Mouse (Mus musculus): ENCODE measurements at regions not wholly inside any gene's neighbourhood (a gene's known extent, or its start where the extent isn't known, plus 50 kb on each side); places are given as distances from the start of the nearest gene placed in this dataset.

DNA sequence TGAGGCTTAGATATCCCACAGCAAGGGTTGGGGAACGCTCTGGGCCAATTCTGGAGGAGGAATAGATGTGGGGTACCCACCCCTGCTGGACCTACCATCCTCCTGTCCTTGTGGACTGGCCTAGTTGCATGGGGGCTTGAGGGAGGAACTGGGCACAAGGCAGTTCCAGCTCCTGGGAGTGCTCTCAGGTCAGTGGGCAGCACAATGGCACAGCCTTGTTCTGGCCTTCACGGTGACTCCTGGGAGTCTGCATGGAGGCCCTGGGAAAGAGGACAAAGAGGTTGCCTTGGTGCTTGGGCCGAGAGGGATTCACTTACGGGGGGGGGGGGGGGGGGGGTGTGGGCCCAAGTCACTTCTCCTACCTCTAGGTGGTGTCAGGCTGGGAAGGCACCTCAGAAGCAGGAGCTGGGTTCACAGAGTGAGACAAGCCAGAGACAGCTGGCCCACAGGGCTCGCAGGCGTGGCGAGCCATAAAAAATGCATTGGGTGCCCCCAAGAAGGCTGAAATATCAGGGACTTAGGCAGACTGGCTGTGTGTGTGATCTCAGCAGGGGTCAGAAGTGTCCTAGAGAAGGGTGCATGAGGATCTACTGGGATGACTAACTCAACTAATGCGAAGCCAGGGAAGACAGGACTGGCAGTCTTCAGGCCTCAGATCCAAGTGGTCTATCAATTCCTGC is 83.7 kb downstream of the 1700001O22Rik start:
- Histone ChIP-seq H3K27me3 (ENCODE audit: control insufficient read depth in 1 of 2, insufficient read depth in 2 of 2, low read length in 2 of 2) (no peaks in the 10 kb centered on the region), H3K27ac (ENCODE audit: control insufficient read depth, low read depth, low read length) (peak overlapping the region; percentile 24; the same call in 1 of the 2 replicates), H3K4me1 (ENCODE audit: control insufficient read depth in 1 of 2, insufficient read depth in 2 of 2, low read length in 2 of 2) (peaks cover 3 to 24% of the 10 kb centered on the region in 2 experiments; a peak in 3 of 4 replicates), H3K9me3 (replicated peaks; ENCODE audit: insufficient read depth, low read length) (no peaks in the 10 kb centered on the region), H3K36me3 (ENCODE audit: control insufficient read depth in 1 of 2, insufficient read depth in 2 of 2, low read length in 2 of 2) (peaks cover 0 to 2% of the 10 kb centered on the region in 2 experiments; a peak in 2 of 4 replicates), H3K9ac (ENCODE audit: control insufficient read depth, low read depth, low read length, poor library complexity, severe bottlenecking) (peak overlapping the region; percentile 59), H3K79me2 (ENCODE audit: control insufficient read depth, insufficient read depth, low read length, poor library complexity) (no peaks in the 10 kb centered on the region), H3K4me3 (ENCODE audit: control insufficient read depth in 1 of 2, insufficient read depth in 1 of 2, low read depth in 2 of 2, low read length in 2 of 2) (no peak overlapping the region)
- TF ChIP-seq MEF2A (IDR thresholded peaks at IDR 0.05; ENCODE audit: extremely low read depth, insufficient replicate concordance, low read depth, low read length, poor library complexity, severe bottlenecking) (no peak), CTCF (IDR thresholded peaks at IDR 0.05 in 2 of 3, conservative IDR thresholded peaks at IDR 0.05 in 1 of 3; ENCODE audit: control insufficient read depth in 1 of 3, insufficient read depth in 1 of 3, low read depth in 2 of 3, low read length in 3 of 3, poor library complexity in 1 of 3, severe bottlenecking in 1 of 3) (0 out of 6 replicates have a peak, but pooled peaks of 1 of the 3 experiments have one; percentile 9)
- DNase-seq (ENCODE audit: low read depth, low spot score) = no peak

GRCm38 (mm10) chr2:30718741-30719381 is 84.6 kb downstream of the 1700001O22Rik start:
- Histone ChIP-seq H3K9ac (ENCODE audit: control insufficient read depth, low read depth, low read length, poor library complexity, severe bottlenecking) (peak overlapping the region; percentile 78), H3K36me3 (ENCODE audit: control insufficient read depth in 1 of 2, insufficient read depth in 2 of 2, low read length in 2 of 2) (peaks cover 0 to 2% of the 10 kb centered on the region in 2 experiments; a peak in 2 of 4 replicates), H3K9me3 (replicated peaks; ENCODE audit: insufficient read depth, low read length) (no peaks in the 10 kb centered on the region), H3K4me3 (ENCODE audit: control insufficient read depth in 1 of 2, insufficient read depth in 1 of 2, low read depth in 2 of 2, low read length in 2 of 2) (peak overlapping the region; percentile 61 to 69), H3K27ac (ENCODE audit: control insufficient read depth, low read depth, low read length) (peak overlapping the region; percentile 48; the same call in 1 of the 2 replicates), H3K79me2 (ENCODE audit: control insufficient read depth, insufficient read depth, low read length, poor library complexity) (no peaks in the 10 kb centered on the region), H3K4me1 (ENCODE audit: control insufficient read depth in 1 of 2, insufficient read depth in 2 of 2, low read length in 2 of 2) (peaks cover 3 to 24% of the 10 kb centered on the region in 2 experiments; a peak in 3 of 4 replicates), H3K27me3 (ENCODE audit: control insufficient read depth in 1 of 2, insufficient read depth in 2 of 2, low read length in 2 of 2) (no peaks in the 10 kb centered on the region)
- no peak; the same call in 1 of the 2 replicates for TF ChIP-seq MXI1 (IDR thresholded peaks at IDR 0.05; ENCODE audit: low read depth, low read length)
- no peak for TF ChIP-seq POLR2AphosphoS5 (IDR thresholded peaks at IDR 0.05; ENCODE audit: borderline replicate concordance, low read depth, low read length)
- no peak for TF ChIP-seq GABPA (IDR thresholded peaks at IDR 0.05; ENCODE audit: low read depth, low read length)
- TF ChIP-seq SMC3 (IDR thresholded peaks at IDR 0.05; ENCODE audit: low read depth, low read length) = no peak
- no peak for TF ChIP-seq ZNF384 (IDR thresholded peaks at IDR 0.05; ENCODE audit: low read depth, low read length)
- TF ChIP-seq CHD2 (IDR thresholded peaks at IDR 0.05; ENCODE audit: low read length) = no peak
- no peak for TF ChIP-seq NRF1 (IDR thresholded peaks at IDR 0.05; ENCODE audit: insufficient read depth, low read depth, low read length, poor library complexity, severe bottlenecking)
- peak; percentile 98 for TF ChIP-seq MAZ (IDR thresholded peaks at IDR 0.05; ENCODE audit: low read depth, low read length)
- peak; percentile 50 for TF ChIP-seq HCFC1 (IDR thresholded peaks at IDR 0.05; ENCODE audit: low read depth, low read length)
- TF ChIP-seq KAT2A (conservative IDR thresholded peaks at IDR 0.05; ENCODE audit: low read depth, low read length) = no peak
- TF ChIP-seq MAFK (IDR thresholded peaks at IDR 0.05; ENCODE audit: borderline replicate concordance, low read depth, low read length) = no peak
- TF ChIP-seq ZMIZ1 (IDR thresholded peaks at IDR 0.05; ENCODE audit: low read depth, low read length) = no peak
- no peak for TF ChIP-seq GATA1 (IDR thresholded peaks at IDR 0.05; ENCODE audit: low read depth, low read length)
- TF ChIP-seq MYC (IDR thresholded peaks at IDR 0.05; ENCODE audit: low read depth, low read length) = no peak
- TF ChIP-seq MAX (IDR thresholded peaks at IDR 0.05; ENCODE audit: low read length) = no peak
- TF ChIP-seq BHLHE40 (IDR thresholded peaks at IDR 0.05; ENCODE audit: borderline replicate concordance, low read depth, low read length) = no peak
- TF ChIP-seq RCOR1 (IDR thresholded peaks at IDR 0.05; ENCODE audit: low read depth, low read length) = no peak
- peak; percentile 82 for DNase-seq (ENCODE audit: low read depth, low spot score)
